Mouse (Mus musculus): ENCODE results near the gene Ncf4. TPM values are rescaled to one million over a fixed set of nuclear protein-coding genes. Genes with fewer than 3 reads are reported as not detected.
A peak's percentile ranks its signal among the peaks of the same experiment; 100 is the strongest.

The Ncf4 gene
- total and polyA plus RNA-seq, 2 experiments from 2014 or later, result 0.22 to 1.1 TPM

- DNase-seq (ENCODE audit: low spot score), result no peak
- ATAC-seq (ENCODE audit: low FRiP score), result no peak
- Histone ChIP-seq H3K36me3 (ENCODE audit: insufficient read depth, low read length) (no peaks in the 10 kb centered on the region), H3K4me2 (ENCODE audit: low read depth, low read length, poor library complexity, severe bottlenecking) (no peak overlapping the region), H3K9me3 (ENCODE audit: low read length) (no peaks in the 10 kb centered on the region), H3K27me3 (ENCODE audit: insufficient read depth, low read length) (no peaks in the 10 kb centered on the region), H3K4me1 (ENCODE audit: insufficient read depth, low read length) (peaks cover 5% of the 10 kb centered on the region; the same call in 1 of the 2 replicates), H3K27ac (ENCODE audit: low read depth, low read length) (no peak overlapping the region), H3K9ac (replicated peaks; ENCODE audit: low read length, poor library complexity, severe bottlenecking) (no peak overlapping the region), H3K4me3 (ENCODE audit: low read depth, low read length) (no peak overlapping the region)
- WGBS, result 66% methylated on average over 13 of the region's 13 CpGs
- no peak for TF ChIP-seq CTCF (IDR thresholded peaks at IDR 0.05)
Observed at GRCm38 (mm10) chr15:78260668-78261333, 16.2 kb downstream of the Ncf4 start.

- Histone ChIP-seq H3K4me1 (ENCODE audit: insufficient read depth, low read length) (peaks cover 5% of the 10 kb centered on the region; the same call in 1 of the 2 replicates), H3K4me3 (ENCODE audit: low read depth, low read length) (no peak overlapping the region), H3K36me3 (ENCODE audit: insufficient read depth, low read length) (no peaks in the 10 kb centered on the region), H3K9me3 (ENCODE audit: low read length) (no peaks in the 10 kb centered on the region), H3K27me3 (ENCODE audit: insufficient read depth, low read length) (no peaks in the 10 kb centered on the region), H3K27ac (ENCODE audit: low read depth, low read length) (peak overlapping the region; percentile 57), H3K9ac (replicated peaks; ENCODE audit: low read length, poor library complexity, severe bottlenecking) (no peak overlapping the region), H3K4me2 (ENCODE audit: low read depth, low read length, poor library complexity, severe bottlenecking) (no peak overlapping the region)
- peak; percentile 59 for DNase-seq (ENCODE audit: low spot score)
- TF ChIP-seq CTCF (IDR thresholded peaks at IDR 0.05), result no peak
- WGBS, result 51% methylated on average over 3 of the region's 3 CpGs
- ATAC-seq (ENCODE audit: low FRiP score), result no peak
Observed at GRCm38 (mm10) chr15:78263286-78263685, 18.7 kb downstream of the Ncf4 start.

GRCm38 (mm10) chr15:78267441-78267840 is 22.8 kb downstream of the Ncf4 start:
- Histone ChIP-seq H3K27ac (ENCODE audit: low read depth, low read length) (no peak overlapping the region), H3K27me3 (ENCODE audit: insufficient read depth, low read length) (no peaks in the 10 kb centered on the region), H3K9me3 (ENCODE audit: low read length) (no peaks in the 10 kb centered on the region), H3K4me1 (ENCODE audit: insufficient read depth, low read length) (peaks cover 5% of the 10 kb centered on the region; the same call in 1 of the 2 replicates), H3K4me3 (ENCODE audit: low read depth, low read length) (no peak overlapping the region), H3K36me3 (ENCODE audit: insufficient read depth, low read length) (no peaks in the 10 kb centered on the region), H3K4me2 (ENCODE audit: low read depth, low read length, poor library complexity, severe bottlenecking) (no peak overlapping the region), H3K9ac (replicated peaks; ENCODE audit: low read length, poor library complexity, severe bottlenecking) (no peak overlapping the region)
- TF ChIP-seq CTCF (IDR thresholded peaks at IDR 0.05), result no peak
- DNase-seq (ENCODE audit: low spot score) (no peak), ATAC-seq (ENCODE audit: low FRiP score) (no peak)
- 89% methylated on average over 10 of the region's 10 CpGs for WGBS

- no peaks in the 10 kb centered on the region for H3K36me3 ChIP-seq (ENCODE audit: insufficient read depth, low read length)
- H3K9ac ChIP-seq (replicated peaks; ENCODE audit: low read length, poor library complexity, severe bottlenecking), result no peak overlapping the region
- H3K9me3 ChIP-seq (ENCODE audit: low read length), result no peaks in the 10 kb centered on the region
- no peak overlapping the region for H3K4me3 ChIP-seq (ENCODE audit: low read depth, low read length)
- no peak overlapping the region for H3K27ac ChIP-seq (ENCODE audit: low read depth, low read length)
- TF ChIP-seq CTCF (IDR thresholded peaks at IDR 0.05), result no peak
- no peak for ATAC-seq (ENCODE audit: low FRiP score)
- H3K4me2 ChIP-seq (ENCODE audit: low read depth, low read length, poor library complexity, severe bottlenecking), result no peak overlapping the region
- no peaks in the 10 kb centered on the region for H3K27me3 ChIP-seq (ENCODE audit: insufficient read depth, low read length)
- WGBS, result 68% methylated on average over 4 of the region's 4 CpGs
- no peak for DNase-seq (ENCODE audit: low spot score)
- H3K4me1 ChIP-seq (ENCODE audit: insufficient read depth, low read length), result peaks cover 5% of the 10 kb centered on the region; the same call in 1 of the 2 replicates
Observed at GRCm38 (mm10) chr15:78267865-78268264, 23.3 kb downstream of the Ncf4 start.

GRCm38 (mm10) chr15:78271208-78271607 is 26.6 kb downstream of the Ncf4 start:
- H3K36me3 ChIP-seq (ENCODE audit: insufficient read depth, low read length), result no peaks in the 10 kb centered on the region
- TF ChIP-seq CTCF (IDR thresholded peaks at IDR 0.05), result no peak

GRCm38 (mm10) chr15:78278308-78278707 is 33.7 kb downstream of the Ncf4 start:
- TF ChIP-seq CTCF (IDR thresholded peaks at IDR 0.05), result no peak
- H3K4me3 ChIP-seq (ENCODE audit: low read depth, low read length), result no peak overlapping the region
- ATAC-seq (ENCODE audit: low FRiP score) (no peak), DNase-seq (ENCODE audit: low spot score) (no peak)
- 87% methylated on average over 2 of the region's 2 CpGs for WGBS
- H3K27me3 ChIP-seq (ENCODE audit: insufficient read depth, low read length), result no peaks in the 10 kb centered on the region
- H3K36me3 ChIP-seq (ENCODE audit: insufficient read depth, low read length), result no peaks in the 10 kb centered on the region
- H3K9me3 ChIP-seq (ENCODE audit: low read length), result no peaks in the 10 kb centered on the region
- no peak overlapping the region for H3K4me2 ChIP-seq (ENCODE audit: low read depth, low read length, poor library complexity, severe bottlenecking)
- no peak overlapping the region for H3K27ac ChIP-seq (ENCODE audit: low read depth, low read length)
- H3K4me1 ChIP-seq (ENCODE audit: insufficient read depth, low read length), result no peaks in the 10 kb centered on the region
- H3K9ac ChIP-seq (replicated peaks; ENCODE audit: low read length, poor library complexity, severe bottlenecking), result no peak overlapping the region

More at GRCm38 (mm10) chr15:78271208-78271607, 26.6 kb downstream of the Ncf4 start:
- Histone ChIP-seq H3K9me3 (ENCODE audit: low read length) (no peaks in the 10 kb centered on the region), H3K4me3 (ENCODE audit: low read depth, low read length) (no peak overlapping the region), H3K4me1 (ENCODE audit: insufficient read depth, low read length) (no peaks in the 10 kb centered on the region), H3K9ac (replicated peaks; ENCODE audit: low read length, poor library complexity, severe bottlenecking) (no peak overlapping the region), H3K27ac (ENCODE audit: low read depth, low read length) (no peak overlapping the region), H3K27me3 (ENCODE audit: insufficient read depth, low read length) (no peaks in the 10 kb centered on the region), H3K4me2 (ENCODE audit: low read depth, low read length, poor library complexity, severe bottlenecking) (no peak overlapping the region)
- ATAC-seq (ENCODE audit: low FRiP score) (no peak), DNase-seq (ENCODE audit: low spot score) (no peak)
